8 mouse cellular contexts compared by ENCODE assay signal in genomic region chr11:12558995-12559633, GRCm38 (mm10).
DNase-seq lines count a peak whose midpoint lies in the region; ATAC-seq lines count a peak whose summit lies in the region.

No protein-coding gene starts in this region.

- no peak overlapping the region for H3K4me3 ChIP-seq in embryonic facial prominence, embryonic 11.5 days (ENCODE audit: low read depth, low read length)
- no peak overlapping the region for H3K4me3 ChIP-seq in embryonic facial prominence, embryonic 10.5 days
- no peak overlapping the region for H3K4me3 ChIP-seq in hindbrain, embryonic 13.5 days
- H3K4me3 ChIP-seq in limb, embryonic 12.5 days (replicated peaks), result no peak overlapping the region

- no peaks in the 10 kb centered on the region for H3K4me1 ChIP-seq in embryonic facial prominence, embryonic 11.5 days (ENCODE audit: control insufficient read depth, insufficient read depth, low read length)
- no peaks in the 10 kb centered on the region for H3K4me1 ChIP-seq in embryonic facial prominence, embryonic 10.5 days
- H3K4me1 ChIP-seq in hindbrain, embryonic 13.5 days (replicated peaks), result no peaks in the 10 kb centered on the region
- no peaks in the 10 kb centered on the region for H3K4me1 ChIP-seq in limb, embryonic 12.5 days (replicated peaks)

- H3K9ac ChIP-seq in embryonic facial prominence, embryonic 11.5 days (replicated peaks; ENCODE audit: low read length), result no peak overlapping the region
- H3K9ac ChIP-seq in hindbrain, embryonic 13.5 days, result no peak overlapping the region
- H3K9ac ChIP-seq in limb, embryonic 12.5 days (replicated peaks), result no peak overlapping the region

- no peak overlapping the region for H3K4me2 ChIP-seq in embryonic facial prominence, embryonic 11.5 days (ENCODE audit: low read depth, low read length)
- no peak overlapping the region for H3K4me2 ChIP-seq in hindbrain, embryonic 13.5 days
- H3K4me2 ChIP-seq in limb, embryonic 12.5 days, result no peak overlapping the region

- peak; percentile 80 for DNase-seq in embryonic facial prominence, embryonic 11.5 days (ENCODE audit: low spot score)
- DNase-seq in embryonic facial prominence, embryonic 10.5 days (ENCODE audit: low spot score), result no peak
- peak; percentile 7 for DNase-seq in urinary bladder, postnatal 14 days (ENCODE audit: low spot score)
- no peak for DNase-seq in urinary bladder, postnatal 25 days (ENCODE audit: low spot score)
- peak; percentile 7 for DNase-seq in splenic B cell, adult 2 months (ENCODE audit: low read depth, low spot score)
- no peak for DNase-seq in spleen, adult 18-20 months

- 41% methylated on average over 1 of the region's 1 CpGs for WGBS in embryonic facial prominence, embryonic 11.5 days
- 32% methylated on average over 1 of the region's 1 CpGs for WGBS in embryonic facial prominence, embryonic 10.5 days
- 24% methylated on average over 1 of the region's 1 CpGs for WGBS in hindbrain, embryonic 13.5 days
- 38% methylated on average over 1 of the region's 1 CpGs for WGBS in limb, embryonic 12.5 days

- H3K36me3 ChIP-seq in embryonic facial prominence, embryonic 11.5 days (replicated peaks; ENCODE audit: control insufficient read depth, insufficient read depth, low read depth, low read length), result no peaks in the 10 kb centered on the region
- no peaks in the 10 kb centered on the region for H3K36me3 ChIP-seq in embryonic facial prominence, embryonic 10.5 days (replicated peaks)
- H3K36me3 ChIP-seq in hindbrain, embryonic 13.5 days, result no peaks in the 10 kb centered on the region
- no peaks in the 10 kb centered on the region for H3K36me3 ChIP-seq in limb, embryonic 12.5 days
- no peaks in the 10 kb centered on the region for H3K36me3 ChIP-seq in splenic B cell, adult 2 months (ENCODE audit: control insufficient read depth, insufficient read depth, low read length, poor library complexity, severe bottlenecking)

- no peaks in the 10 kb centered on the region for H3K27me3 ChIP-seq in embryonic facial prominence, embryonic 11.5 days (ENCODE audit: control insufficient read depth, insufficient read depth, low read length)
- H3K27me3 ChIP-seq in embryonic facial prominence, embryonic 10.5 days (replicated peaks; ENCODE audit: low read depth, poor library complexity, severe bottlenecking), result no peaks in the 10 kb centered on the region
- H3K27me3 ChIP-seq in hindbrain, embryonic 13.5 days, result no peaks in the 10 kb centered on the region
- H3K27me3 ChIP-seq in limb, embryonic 12.5 days, result no peaks in the 10 kb centered on the region
- H3K27me3 ChIP-seq in splenic B cell, adult 2 months (ENCODE audit: control insufficient read depth, insufficient read depth, low read length, poor library complexity, severe bottlenecking), result no peaks in the 10 kb centered on the region

- no peaks in the 10 kb centered on the region for H3K9me3 ChIP-seq in embryonic facial prominence, embryonic 11.5 days (replicated peaks; ENCODE audit: control insufficient read depth, low read length)
- no peaks in the 10 kb centered on the region for H3K9me3 ChIP-seq in embryonic facial prominence, embryonic 10.5 days
- H3K9me3 ChIP-seq in hindbrain, embryonic 13.5 days, result no peaks in the 10 kb centered on the region
- H3K9me3 ChIP-seq in limb, embryonic 12.5 days, result no peaks in the 10 kb centered on the region

- ATAC-seq in embryonic facial prominence, embryonic 11.5 days (replicated peaks; ENCODE audit: insufficient number of reproducible peaks, low FRiP score, low TSS enrichment, low read depth), result peak; percentile 76; the same call in 1 of the 2 replicates
- ATAC-seq in hindbrain, embryonic 13.5 days (ENCODE audit: low FRiP score), result peak; percentile 91
- peak; percentile 78; the same call in 1 of the 2 replicates for ATAC-seq in limb, embryonic 12.5 days (ENCODE audit: insufficient number of reproducible peaks, insufficient read depth, low FRiP score, low TSS enrichment, low read depth)

- H3K27ac ChIP-seq in embryonic facial prominence, embryonic 11.5 days (replicated peaks; ENCODE audit: low read depth, low read length), result no peak overlapping the region
- no peak overlapping the region for H3K27ac ChIP-seq in embryonic facial prominence, embryonic 10.5 days (replicated peaks)
- no peak overlapping the region for H3K27ac ChIP-seq in hindbrain, embryonic 13.5 days
- no peak overlapping the region for H3K27ac ChIP-seq in limb, embryonic 12.5 days

Comparison
In these comparisons a context has a peak if more than half of its experiments do, and no peak if none do; other contexts are left out.
1. DNase-seq: peak in embryonic facial prominence, embryonic 11.5 days (single experiment), urinary bladder, postnatal 14 days (single experiment) and splenic B cell, adult 2 months (single experiment); none in embryonic facial prominence, embryonic 10.5 days (single experiment), urinary bladder, postnatal 25 days (single experiment) and spleen, adult 18-20 months (0 of 2).
2. Peak in every context shown above with its lines, with median percentiles within 50 percentile points of each other: ATAC-seq.